Mouse (Mus musculus) megakaryocyte, embryonic 14.5 days (primary cell): ENCODE results near the gene Rgp1.

Experiments
- FLI1 ChIP-seq: IDR thresholded peaks from 2 replicates; pipeline ENCODE4 v1.6.1; 2012; ENCODE audit warnings: low read length, inconsistent platforms, mixed read lengths
- GATA1 ChIP-seq: IDR thresholded peaks from 3 replicates; pipeline ENCODE4 v1.6.1; 2012; ENCODE audit warnings: mixed read lengths, low read length, inconsistent platforms, borderline replicate concordance

GRCm38 (mm10) chr4:43604751-43605685, 26.5 kb downstream of the Rgp1 start:
- TF ChIP-seq GATA1: no peak
- TF ChIP-seq FLI1: no peak
